Mouse (Mus musculus) 3134 (cell line): ENCODE results near the gene Atg4c.

Experiments used
- DNase-seq: peaks from one replicate; pipeline ENCODE4 v3.0.0-alpha.2; 2011; ENCODE audit warnings: low spot score; ENCODE audit not compliant: insufficient read length; ENCODE audit errors: extremely low read depth

Gene Atg4c

DNA sequence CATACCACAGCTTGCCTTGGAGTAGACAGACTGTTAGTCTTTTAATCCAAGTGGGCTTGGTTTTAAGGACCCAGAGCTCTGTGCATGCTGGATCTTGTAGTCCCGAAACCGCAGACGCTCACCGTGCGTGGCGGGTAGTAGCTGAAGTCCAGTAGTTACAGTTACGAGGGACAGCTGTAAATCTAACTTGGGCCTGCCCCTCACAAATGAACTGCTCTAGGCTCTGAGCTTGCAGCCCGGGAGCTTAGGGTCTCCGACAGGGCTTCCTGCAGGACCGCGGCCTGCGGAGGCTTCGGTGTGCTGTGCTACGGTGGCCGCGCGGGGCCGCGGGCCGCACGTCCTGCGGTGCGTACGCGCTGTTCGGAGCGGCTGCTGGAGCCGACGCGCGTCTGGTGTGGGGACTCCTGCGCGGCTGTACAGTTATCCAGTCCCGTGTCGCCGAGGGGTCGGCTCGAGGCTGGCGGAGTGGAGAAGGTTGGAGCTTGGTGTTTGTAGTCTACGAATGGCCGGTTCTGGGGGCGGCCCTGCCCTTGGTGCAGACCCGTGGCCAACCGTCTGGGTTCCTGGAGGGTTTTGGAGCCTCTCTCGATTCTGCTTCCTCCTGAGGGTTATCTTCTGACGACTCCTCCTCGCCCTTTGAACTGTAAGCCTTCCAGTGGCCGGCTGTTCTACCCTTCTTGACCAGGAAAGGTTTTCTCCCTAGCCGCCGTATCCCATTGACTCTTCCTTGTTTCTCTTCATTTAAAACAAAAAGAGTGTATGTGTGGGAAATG lies at the start of gene Atg4c:
Atg4c (plus strand) TSS at position 125 of the 773 bp plus-strand sequence.
- peak; percentile 94 for DNase-seq

DNA sequence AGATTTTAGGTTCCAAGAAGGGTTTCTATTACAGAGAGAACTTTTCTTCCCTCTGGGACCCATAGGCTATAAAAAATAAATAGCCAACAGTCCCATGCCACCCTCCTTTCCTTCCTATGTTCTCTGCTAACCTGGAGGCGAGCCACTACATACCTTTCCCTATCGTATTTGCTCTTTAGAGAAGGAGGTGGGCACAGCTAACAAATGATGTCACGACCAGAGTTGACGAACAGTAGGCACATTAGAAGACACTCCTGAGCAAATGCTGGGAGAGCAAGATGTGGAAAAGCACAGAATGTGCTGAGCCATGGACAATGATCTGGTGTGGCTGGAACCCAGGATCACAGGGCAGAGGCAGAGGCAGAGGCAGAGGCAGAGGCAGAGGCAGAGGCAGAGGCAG lies 42.3 kb upstream of the Atg4c start:
- DNase-seq = no peak

DNA sequence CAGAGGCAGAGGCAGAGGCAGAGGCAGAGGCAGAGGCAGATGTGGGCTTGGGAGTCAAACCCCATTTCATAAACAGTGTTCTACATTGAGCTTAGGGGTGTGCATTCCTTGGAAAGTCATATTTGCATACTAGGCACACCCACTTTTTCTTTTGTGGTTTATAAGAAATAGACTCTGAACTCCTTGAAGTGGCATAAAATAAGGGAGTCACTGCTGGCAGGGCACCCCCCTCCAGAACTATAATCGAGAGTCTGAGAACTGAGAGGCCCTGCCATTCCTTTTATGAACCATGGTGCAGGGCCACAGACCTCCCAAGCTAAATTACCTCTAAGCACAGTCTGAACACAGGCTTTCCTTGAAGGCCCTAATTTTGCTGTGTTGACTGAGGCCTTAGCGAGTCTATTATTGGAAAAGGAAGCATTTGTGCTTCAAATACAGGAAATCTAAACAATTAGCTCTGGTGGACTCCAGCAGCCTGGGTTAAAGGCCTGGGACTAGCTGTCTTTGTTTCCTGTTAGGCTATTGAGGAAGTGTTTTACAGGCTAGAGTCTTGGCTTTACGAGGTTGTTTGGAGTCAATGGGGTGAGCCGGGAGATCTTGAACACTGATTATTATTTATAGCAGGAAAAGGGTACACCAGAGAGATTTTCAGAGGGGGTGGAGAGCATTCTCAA lies 41.7 kb upstream of the Atg4c start:
- DNase-seq = no peak

- no peak for DNase-seq
Measured at GRCm38 (mm10) chr4:99156641-99157307, 37.0 kb upstream of the Atg4c start.

DNA sequence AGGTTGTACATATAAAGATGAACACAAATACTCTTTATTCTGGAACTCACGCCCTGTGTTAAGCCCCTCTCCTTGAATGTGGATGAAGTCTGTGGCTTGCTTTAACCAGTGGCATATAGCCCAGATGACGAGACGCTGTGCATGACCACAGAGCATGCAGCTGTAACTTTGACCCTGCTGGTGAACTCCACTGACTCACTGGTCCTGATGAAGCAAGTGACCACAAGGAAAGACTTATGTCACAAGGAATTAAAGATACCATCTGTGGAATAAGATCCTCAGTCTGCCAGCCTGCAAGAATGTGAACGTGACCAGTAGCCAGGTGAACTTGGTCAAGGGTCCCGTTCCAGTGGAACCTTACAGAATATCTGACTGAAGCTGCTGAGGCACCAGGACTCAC lies 35.2 kb upstream of the Atg4c start:
- peak; percentile 73 for DNase-seq

GRCm38 (mm10) chr4:99160414-99160813 lies 33.3 kb upstream of the Atg4c start:
- DNase-seq = peak; percentile 76

DNA sequence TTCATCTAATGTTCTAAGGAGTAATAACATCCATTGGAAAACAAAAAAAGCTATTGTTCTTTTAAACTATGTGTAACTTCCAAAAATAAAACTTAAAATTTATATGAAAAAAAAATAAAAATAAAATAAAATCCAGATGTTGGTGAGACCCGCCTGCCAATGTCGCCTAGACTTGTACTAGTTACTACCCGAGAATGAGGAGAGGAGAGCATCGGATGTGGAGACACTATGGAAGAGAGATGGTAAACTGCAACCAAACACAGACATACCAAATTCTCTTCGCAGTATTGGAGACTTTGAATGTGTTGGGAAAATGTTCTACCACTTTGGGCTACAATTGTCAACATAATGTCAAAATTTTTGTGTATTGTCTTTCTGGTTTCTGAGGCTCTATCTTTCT lies 32.8 kb upstream of the Atg4c start:
- no peak for DNase-seq

GRCm38 (mm10) chr4:99161457-99161971 lies 32.2 kb upstream of the Atg4c start:
- DNase-seq = peak; percentile 69

- DNase-seq = no peak
Measured at GRCm38 (mm10) chr4:99163001-99163400, 30.7 kb upstream of the Atg4c start.

DNA sequence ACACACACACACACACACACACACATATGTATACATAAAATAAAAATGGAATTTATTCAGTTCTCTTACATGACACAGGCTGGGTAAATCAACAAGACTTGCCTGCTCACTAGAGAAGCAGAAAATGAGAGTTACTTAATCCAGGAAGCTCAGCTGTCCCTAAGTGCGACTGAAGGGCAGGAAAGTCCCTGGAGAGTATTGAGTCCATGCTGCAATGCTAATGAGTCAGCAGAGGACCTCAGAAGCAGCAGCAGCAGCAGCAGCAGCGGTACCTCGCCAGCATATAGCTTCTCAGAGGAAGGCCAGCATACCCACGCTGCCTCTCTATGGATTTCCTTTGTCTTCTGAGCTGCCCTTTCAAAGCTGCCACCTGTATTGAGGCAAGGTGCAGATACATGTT lies 30.2 kb upstream of the Atg4c start:
- DNase-seq = peak; percentile 63

DNA sequence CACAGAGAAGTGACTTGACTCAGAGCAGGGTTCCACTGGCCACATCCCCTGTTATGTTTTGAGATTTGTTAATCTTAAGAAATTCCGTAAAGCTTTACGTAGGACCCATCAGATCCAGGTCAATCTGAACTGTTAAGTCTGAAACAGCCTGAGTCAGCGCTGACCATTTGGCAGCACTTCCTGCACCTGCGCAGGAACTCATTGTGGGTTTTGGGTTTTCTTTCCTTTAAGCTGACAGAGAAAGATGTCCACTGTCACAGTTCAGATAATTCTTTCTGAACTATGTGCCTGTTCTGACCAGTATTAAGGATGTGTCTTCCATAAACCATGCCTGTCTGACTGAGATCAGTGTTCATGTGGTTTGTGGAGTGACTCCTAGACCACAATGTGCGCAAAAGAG lies 24.9 kb upstream of the Atg4c start:
- DNase-seq = peak; percentile 41

DNA sequence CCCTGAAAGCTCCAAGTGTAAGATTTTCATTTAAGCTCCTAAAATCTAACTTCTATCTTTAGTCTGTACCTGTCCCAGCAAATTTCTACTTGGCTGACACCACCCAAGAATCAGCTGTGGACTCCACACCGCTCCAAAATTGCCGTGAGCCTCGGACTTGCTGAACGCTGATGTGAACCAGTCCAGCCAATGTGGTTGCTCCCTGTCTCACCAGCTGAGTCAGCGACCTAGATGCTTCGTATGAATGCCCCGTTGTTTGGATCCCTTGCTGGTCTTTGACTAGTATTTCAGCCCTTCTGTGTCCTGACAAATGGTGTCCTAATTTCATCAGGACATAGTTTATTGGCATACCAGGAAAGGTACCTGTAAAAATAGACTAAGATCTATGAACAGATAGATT lies 19.5 kb upstream of the Atg4c start:
- DNase-seq = no peak

GRCm38 (mm10) chr4:99176841-99177240 lies 16.9 kb upstream of the Atg4c start:
- no peak for DNase-seq

DNA sequence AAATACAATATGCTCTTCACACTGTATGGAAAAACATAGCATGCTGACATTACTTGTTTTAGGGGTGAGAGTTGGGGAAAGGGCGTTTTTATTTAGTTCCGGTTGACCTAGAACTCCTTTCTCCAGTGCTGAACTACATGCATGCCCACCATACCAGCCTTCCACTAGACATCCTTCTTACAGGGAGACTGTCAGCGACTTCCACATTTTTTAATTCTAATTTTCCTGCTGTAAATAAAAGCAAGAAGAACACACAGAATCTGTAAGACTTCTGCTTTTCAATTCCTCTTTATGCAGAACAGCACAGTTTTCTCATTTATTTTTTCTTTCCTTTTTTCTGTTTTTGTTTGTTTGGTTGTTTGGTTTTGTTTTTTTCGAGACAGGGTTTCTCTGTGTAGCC lies 16.5 kb upstream of the Atg4c start:
- DNase-seq = no peak

DNA sequence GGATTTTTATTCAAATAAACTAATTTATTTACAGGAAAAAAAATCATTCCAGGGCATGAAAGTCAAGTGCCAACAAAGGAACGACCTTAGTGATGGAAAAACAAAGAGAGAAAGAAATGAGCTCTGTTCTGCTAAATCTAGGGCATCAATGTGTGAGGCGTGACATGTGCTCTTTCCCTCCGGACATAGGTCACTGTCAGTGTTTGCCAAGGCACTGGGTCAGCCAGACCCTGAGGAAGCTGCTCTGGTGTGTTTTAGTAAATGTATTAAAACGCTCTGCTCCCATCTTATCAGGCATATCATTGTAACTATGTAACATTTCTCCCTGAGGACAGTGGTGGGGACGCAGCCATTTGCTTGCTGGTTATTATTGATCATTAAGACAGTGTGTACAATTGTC lies 14.9 kb upstream of the Atg4c start:
- no peak for DNase-seq

- no peak for DNase-seq
Measured at GRCm38 (mm10) chr4:99179446-99180120, 14.2 kb upstream of the Atg4c start.

DNA sequence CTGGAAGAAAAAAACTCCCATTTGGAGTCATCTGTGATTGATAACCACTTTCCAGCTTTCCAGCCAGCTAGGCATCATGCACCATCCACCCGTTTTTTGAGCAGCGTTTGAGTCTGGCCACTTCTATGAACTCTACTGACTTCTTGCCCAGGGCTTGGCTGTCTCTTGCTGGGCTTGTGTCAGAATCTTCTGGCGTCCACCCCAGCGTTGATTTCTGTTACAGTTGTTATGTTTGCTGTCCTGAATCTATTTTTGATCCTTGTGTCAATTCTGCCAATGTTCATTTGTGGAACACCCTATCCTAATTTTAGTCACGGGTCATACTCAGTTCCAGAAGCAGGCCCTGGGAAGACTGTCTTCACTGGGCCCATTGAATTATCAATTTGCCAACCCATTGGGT lies 12.8 kb upstream of the Atg4c start:
- no peak for DNase-seq

GRCm38 (mm10) chr4:99181739-99182419 lies 11.9 kb upstream of the Atg4c start:
- DNase-seq = no peak

- DNase-seq = peak; percentile 28
Measured at GRCm38 (mm10) chr4:99182660-99183431, 10.9 kb upstream of the Atg4c start.

DNA sequence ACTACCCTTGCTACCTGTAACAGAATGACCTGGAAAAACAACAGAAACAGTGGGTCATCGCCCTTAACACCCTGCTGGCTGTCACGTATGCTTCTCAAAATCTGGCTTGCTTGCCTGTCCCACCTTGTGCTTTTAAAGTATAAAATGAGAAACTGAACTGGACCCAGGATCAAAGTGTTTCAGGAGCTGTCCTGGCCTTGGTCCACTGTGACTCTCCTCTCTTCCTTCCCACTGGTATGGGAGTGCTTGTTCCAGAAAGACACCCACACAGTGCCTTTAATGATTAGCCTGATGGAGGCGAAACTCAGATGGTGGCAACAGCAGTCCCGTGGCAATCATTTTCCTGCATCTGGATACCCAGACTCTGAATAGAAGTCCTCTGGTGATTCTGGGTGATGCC lies 9.1 kb upstream of the Atg4c start:
- no peak for DNase-seq
